Mouse (Mus musculus): ENCODE data around the gene Dlgap1. TPM values are rescaled to one million over a fixed set of nuclear protein-coding genes. Genes with fewer than 3 reads are reported as not detected.

The Dlgap1 gene
- polyA plus RNA-seq, 1 experiment from 2014 or later = 1.3 TPM

DNA sequence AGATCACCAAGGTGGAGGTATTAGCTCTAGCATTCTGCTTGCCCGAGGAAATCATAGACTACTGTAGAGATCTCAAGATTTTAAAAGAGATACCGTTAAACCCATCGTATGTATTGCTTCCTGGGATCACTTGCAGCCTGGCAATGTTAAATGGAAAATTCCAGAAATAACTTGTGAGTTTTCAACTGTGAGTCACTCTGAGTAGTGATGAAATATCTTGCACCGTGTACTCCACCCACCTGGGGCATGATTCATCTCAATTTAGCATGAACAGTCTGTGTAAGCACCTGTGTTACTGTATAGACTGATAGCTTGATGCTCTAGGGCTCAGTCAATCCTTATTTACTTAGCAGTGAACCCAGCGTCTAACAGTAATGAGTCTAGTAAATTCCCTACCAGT is 38.7 kb downstream of the Dlgap1 start:
- no peak for ATAC-seq

DNA sequence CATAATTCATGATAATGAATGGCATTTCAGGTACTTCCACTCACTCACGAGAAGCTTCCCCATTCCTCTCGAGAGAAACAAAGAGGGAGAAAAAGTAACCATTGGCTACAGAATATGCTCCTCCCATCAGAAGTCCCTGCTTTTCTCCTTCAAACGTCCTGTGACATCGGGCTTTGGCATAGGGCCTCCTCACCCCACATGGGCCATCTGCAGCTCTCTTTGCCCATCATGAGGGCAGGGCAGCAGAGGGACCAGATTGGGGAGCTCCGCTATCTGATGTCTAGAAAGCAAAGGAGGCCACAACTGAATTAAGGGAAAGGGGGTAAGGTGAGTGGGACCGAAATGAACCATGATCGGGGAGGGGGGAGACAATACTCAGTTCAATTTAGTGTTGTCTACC is 47.6 kb downstream of the Dlgap1 start:
- H3K4me1 ChIP-seq (ENCODE audit: control insufficient read depth, insufficient read depth, low read length) = no peaks in the 10 kb centered on the region
- H3K9ac ChIP-seq (ENCODE audit: low read depth, low read length) = no peak overlapping the region
- no peak overlapping the region for H3K4me3 ChIP-seq (ENCODE audit: low read length)
- H3K36me3 ChIP-seq (ENCODE audit: control insufficient read depth, insufficient read depth, low read length) = no peaks in the 10 kb centered on the region
- H3K27ac ChIP-seq (ENCODE audit: low read length) = no peak overlapping the region
- no peaks in the 10 kb centered on the region for H3K9me3 ChIP-seq (ENCODE audit: control insufficient read depth, low read length)
- WGBS = 72% methylated on average over 7 of the region's 7 CpGs
- no peak overlapping the region for H3K4me2 ChIP-seq (ENCODE audit: low read depth, low read length)
- no peak for ATAC-seq
- no peaks in the 10 kb centered on the region for H3K27me3 ChIP-seq (replicated peaks; ENCODE audit: control insufficient read depth, insufficient read depth, low read length)

More for the DNA sequence above, 38.7 kb downstream of the Dlgap1 start:
- 80% methylated on average over 5 of the region's 5 CpGs for WGBS
- H3K9ac ChIP-seq (ENCODE audit: low read depth, low read length) = no peak overlapping the region
- no peaks in the 10 kb centered on the region for H3K36me3 ChIP-seq (ENCODE audit: control insufficient read depth, insufficient read depth, low read length)
- H3K4me3 ChIP-seq (ENCODE audit: low read length) = no peak overlapping the region
- no peak overlapping the region for H3K27ac ChIP-seq (ENCODE audit: low read length)
- H3K4me1 ChIP-seq (ENCODE audit: control insufficient read depth, insufficient read depth, low read length) = no peaks in the 10 kb centered on the region
- H3K4me2 ChIP-seq (ENCODE audit: low read depth, low read length) = no peak overlapping the region
- H3K9me3 ChIP-seq (ENCODE audit: control insufficient read depth, low read length) = no peaks in the 10 kb centered on the region
- no peaks in the 10 kb centered on the region for H3K27me3 ChIP-seq (replicated peaks; ENCODE audit: control insufficient read depth, insufficient read depth, low read length)

GRCm38 (mm10) chr17:70020376-70020775 is 51.5 kb downstream of the Dlgap1 start:
- no peak overlapping the region for H3K4me3 ChIP-seq (ENCODE audit: low read length)
- H3K27ac ChIP-seq (ENCODE audit: low read length) = no peak overlapping the region
- no peaks in the 10 kb centered on the region for H3K36me3 ChIP-seq (ENCODE audit: control insufficient read depth, insufficient read depth, low read length)
- no peaks in the 10 kb centered on the region for H3K4me1 ChIP-seq (ENCODE audit: control insufficient read depth, insufficient read depth, low read length)
- H3K9me3 ChIP-seq (ENCODE audit: control insufficient read depth, low read length) = no peaks in the 10 kb centered on the region
- ATAC-seq = no peak
- no peaks in the 10 kb centered on the region for H3K27me3 ChIP-seq (replicated peaks; ENCODE audit: control insufficient read depth, insufficient read depth, low read length)
- WGBS = 73% methylated on average over 4 of the region's 4 CpGs
- H3K9ac ChIP-seq (ENCODE audit: low read depth, low read length) = no peak overlapping the region
- H3K4me2 ChIP-seq (ENCODE audit: low read depth, low read length) = no peak overlapping the region

DNA sequence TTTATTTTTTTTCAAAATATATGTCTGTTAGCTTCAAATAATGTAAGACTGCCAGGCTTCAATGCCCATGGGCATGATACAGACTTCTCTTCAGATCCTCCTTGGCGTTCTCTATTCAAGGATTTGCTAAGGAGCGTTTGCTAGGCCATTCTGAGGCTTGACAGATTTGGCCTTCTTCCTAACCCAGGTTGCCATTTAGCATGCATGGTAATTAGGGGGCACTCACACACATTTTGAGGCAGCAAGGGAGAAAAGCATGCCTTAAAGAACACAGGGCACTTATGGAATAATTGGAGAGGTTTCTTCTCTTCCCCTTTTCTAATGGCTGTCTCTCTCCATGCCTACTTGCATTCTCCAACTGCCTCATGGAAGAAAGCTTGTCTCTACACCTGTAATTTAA is 53.7 kb downstream of the Dlgap1 start:
- H3K36me3 ChIP-seq (ENCODE audit: control insufficient read depth, insufficient read depth, low read length) = no peaks in the 10 kb centered on the region
- WGBS = 78% methylated on average over 2 of the region's 2 CpGs

DNA sequence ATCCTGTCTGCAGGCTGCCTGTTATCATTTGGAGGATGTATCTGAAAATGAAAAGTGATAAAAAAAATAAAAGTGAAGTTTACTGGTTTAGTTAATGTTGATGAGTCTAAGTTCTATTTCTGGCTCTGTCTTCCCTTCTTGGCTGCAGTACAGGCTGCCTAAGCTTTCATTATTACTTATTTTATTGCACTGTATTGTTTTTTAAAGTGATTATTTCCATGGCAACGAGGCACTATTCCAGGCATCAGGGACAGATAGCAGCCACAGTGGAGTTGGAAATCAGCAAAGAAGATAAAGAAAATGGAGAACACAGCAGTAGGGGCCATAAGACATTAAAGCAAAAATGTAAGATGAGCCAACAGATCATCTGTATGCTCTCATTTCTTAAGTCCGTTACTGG is 66.0 kb downstream of the Dlgap1 start:
- Histone ChIP-seq H3K9ac (ENCODE audit: low read depth, low read length) (no peak overlapping the region), H3K4me3 (ENCODE audit: low read length) (no peak overlapping the region), H3K27ac (ENCODE audit: low read length) (no peak overlapping the region), H3K4me2 (ENCODE audit: low read depth, low read length) (no peak overlapping the region), H3K27me3 (replicated peaks; ENCODE audit: control insufficient read depth, insufficient read depth, low read length) (no peaks in the 10 kb centered on the region), H3K4me1 (ENCODE audit: control insufficient read depth, insufficient read depth, low read length) (no peaks in the 10 kb centered on the region), H3K36me3 (ENCODE audit: control insufficient read depth, insufficient read depth, low read length) (no peaks in the 10 kb centered on the region), H3K9me3 (ENCODE audit: control insufficient read depth, low read length) (no peaks in the 10 kb centered on the region)
- 0 out of 2 replicates have a peak, but pooled peaks have one; percentile 53 for ATAC-seq
- WGBS = 40% methylated on average over 2 of the region's 2 CpGs

More for the DNA sequence above, 53.7 kb downstream of the Dlgap1 start:
- Histone ChIP-seq H3K27ac (ENCODE audit: low read length) (no peak overlapping the region), H3K9ac (ENCODE audit: low read depth, low read length) (no peak overlapping the region), H3K9me3 (ENCODE audit: control insufficient read depth, low read length) (no peaks in the 10 kb centered on the region), H3K4me3 (ENCODE audit: low read length) (no peak overlapping the region), H3K27me3 (replicated peaks; ENCODE audit: control insufficient read depth, insufficient read depth, low read length) (no peaks in the 10 kb centered on the region), H3K4me1 (ENCODE audit: control insufficient read depth, insufficient read depth, low read length) (no peaks in the 10 kb centered on the region), H3K4me2 (ENCODE audit: low read depth, low read length) (no peak overlapping the region)
- ATAC-seq = no peak

- Histone ChIP-seq H3K36me3 (ENCODE audit: control insufficient read depth, insufficient read depth, low read length) (no peaks in the 10 kb centered on the region), H3K4me2 (ENCODE audit: low read depth, low read length) (no peak overlapping the region), H3K27ac (ENCODE audit: low read length) (no peak overlapping the region), H3K4me3 (ENCODE audit: low read length) (no peak overlapping the region), H3K9me3 (ENCODE audit: control insufficient read depth, low read length) (no peaks in the 10 kb centered on the region), H3K27me3 (replicated peaks; ENCODE audit: control insufficient read depth, insufficient read depth, low read length) (no peaks in the 10 kb centered on the region), H3K4me1 (ENCODE audit: control insufficient read depth, insufficient read depth, low read length) (no peaks in the 10 kb centered on the region), H3K9ac (ENCODE audit: low read depth, low read length) (no peak overlapping the region)
- ATAC-seq = no peak
- WGBS = 60% methylated on average over 7 of the region's 7 CpGs
These were observed 72.0 kb downstream of the Dlgap1 start for GRCm38 (mm10) chr17:70040751-70041430.

DNA sequence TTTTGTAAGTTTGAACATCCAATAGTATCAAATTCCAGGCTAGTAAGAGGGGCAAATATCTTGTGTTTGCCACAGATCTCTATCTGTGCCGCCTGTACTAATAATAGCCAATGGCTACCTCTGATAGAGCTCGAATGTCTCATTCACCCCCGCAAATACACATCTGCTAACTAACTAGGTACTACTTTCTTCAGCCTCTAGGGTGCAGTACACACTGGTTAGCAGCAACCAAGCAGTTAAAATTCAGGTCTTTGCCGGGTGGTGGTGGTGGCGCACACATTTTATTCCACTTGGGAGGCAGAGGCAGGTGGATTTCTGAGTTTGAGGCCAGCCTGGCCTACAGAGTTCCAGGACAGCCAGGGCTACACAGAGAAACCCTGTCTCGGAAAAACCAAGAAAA is 99.4 kb downstream of the Dlgap1 start:
- no peaks in the 10 kb centered on the region for H3K27me3 ChIP-seq (replicated peaks; ENCODE audit: control insufficient read depth, insufficient read depth, low read length)
- H3K9me3 ChIP-seq (ENCODE audit: control insufficient read depth, low read length) = no peaks in the 10 kb centered on the region
- no peak overlapping the region for H3K4me3 ChIP-seq (ENCODE audit: low read length)
- H3K4me2 ChIP-seq (ENCODE audit: low read depth, low read length) = no peak overlapping the region
- no peaks in the 10 kb centered on the region for H3K4me1 ChIP-seq (ENCODE audit: control insufficient read depth, insufficient read depth, low read length)
- no peak overlapping the region for H3K9ac ChIP-seq (ENCODE audit: low read depth, low read length)
- H3K36me3 ChIP-seq (ENCODE audit: control insufficient read depth, insufficient read depth, low read length) = no peaks in the 10 kb centered on the region
- ATAC-seq = no peak
- WGBS = 87% methylated on average over 6 of the region's 6 CpGs
- no peak overlapping the region for H3K27ac ChIP-seq (ENCODE audit: low read length)

- H3K9ac ChIP-seq (ENCODE audit: low read depth, low read length) = no peak overlapping the region
- 70% methylated on average over 2 of the region's 2 CpGs for WGBS
- no peaks in the 10 kb centered on the region for H3K9me3 ChIP-seq (ENCODE audit: control insufficient read depth, low read length)
- H3K4me1 ChIP-seq (ENCODE audit: control insufficient read depth, insufficient read depth, low read length) = no peaks in the 10 kb centered on the region
- no peak for ATAC-seq
- no peak overlapping the region for H3K4me2 ChIP-seq (ENCODE audit: low read depth, low read length)
- no peak overlapping the region for H3K27ac ChIP-seq (ENCODE audit: low read length)
- H3K4me3 ChIP-seq (ENCODE audit: low read length) = no peak overlapping the region
- no peaks in the 10 kb centered on the region for H3K36me3 ChIP-seq (ENCODE audit: control insufficient read depth, insufficient read depth, low read length)
- no peaks in the 10 kb centered on the region for H3K27me3 ChIP-seq (replicated peaks; ENCODE audit: control insufficient read depth, insufficient read depth, low read length)
These were observed 103.2 kb downstream of the Dlgap1 start for GRCm38 (mm10) chr17:70072066-70072465.

- Histone ChIP-seq H3K27me3 (replicated peaks; ENCODE audit: control insufficient read depth, insufficient read depth, low read length) (no peaks in the 10 kb centered on the region), H3K4me2 (ENCODE audit: low read depth, low read length) (no peak overlapping the region), H3K27ac (ENCODE audit: low read length) (no peak overlapping the region), H3K4me1 (ENCODE audit: control insufficient read depth, insufficient read depth, low read length) (no peaks in the 10 kb centered on the region), H3K9me3 (ENCODE audit: control insufficient read depth, low read length) (no peaks in the 10 kb centered on the region), H3K9ac (ENCODE audit: low read depth, low read length) (no peak overlapping the region), H3K36me3 (ENCODE audit: control insufficient read depth, insufficient read depth, low read length) (no peaks in the 10 kb centered on the region), H3K4me3 (ENCODE audit: low read length) (no peak overlapping the region)
- no peak for ATAC-seq
- WGBS = 91% methylated on average over 4 of the region's 4 CpGs
These were observed 119.3 kb downstream of the Dlgap1 start for GRCm38 (mm10) chr17:70088220-70088619.

DNA sequence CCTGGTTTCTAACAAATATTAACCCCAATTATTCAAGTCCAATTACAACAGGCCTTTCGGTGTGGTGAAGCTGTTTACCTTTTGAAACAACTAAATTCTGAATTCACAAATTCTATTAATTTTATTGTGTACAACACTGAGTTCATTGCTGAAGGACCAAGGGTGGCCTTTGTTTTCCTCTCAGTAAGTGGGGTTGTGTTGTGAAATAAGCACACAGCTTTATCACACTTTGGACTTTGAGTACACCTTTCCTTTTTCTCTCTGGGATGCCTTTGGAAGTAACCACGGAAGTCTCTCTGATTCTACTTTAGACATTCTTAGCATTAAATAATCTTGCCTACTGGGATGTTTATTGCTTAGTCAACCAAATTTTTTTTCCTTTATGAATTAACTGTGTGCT is 121.9 kb downstream of the Dlgap1 start:
- H3K9me3 ChIP-seq (ENCODE audit: control insufficient read depth, low read length) = no peaks in the 10 kb centered on the region
- no peak overlapping the region for H3K27ac ChIP-seq (ENCODE audit: low read length)
- no peaks in the 10 kb centered on the region for H3K36me3 ChIP-seq (ENCODE audit: control insufficient read depth, insufficient read depth, low read length)
- H3K27me3 ChIP-seq (replicated peaks; ENCODE audit: control insufficient read depth, insufficient read depth, low read length) = no peaks in the 10 kb centered on the region
- no peak overlapping the region for H3K4me3 ChIP-seq (ENCODE audit: low read length)
- ATAC-seq = no peak
- no peak overlapping the region for H3K9ac ChIP-seq (ENCODE audit: low read depth, low read length)
- H3K4me1 ChIP-seq (ENCODE audit: control insufficient read depth, insufficient read depth, low read length) = no peaks in the 10 kb centered on the region
- no peak overlapping the region for H3K4me2 ChIP-seq (ENCODE audit: low read depth, low read length)
- 77% methylated on average over 2 of the region's 2 CpGs for WGBS
